Mouse (Mus musculus): Measurements from ENCODE around the gene Pbrm1. TPM values are rescaled to one million over a fixed set of nuclear protein-coding genes. Genes with fewer than 3 reads are reported as not detected.

The Pbrm1 gene
- polyA plus RNA-seq, 1 experiment from 2014 or later: 132 TPM

DNA sequence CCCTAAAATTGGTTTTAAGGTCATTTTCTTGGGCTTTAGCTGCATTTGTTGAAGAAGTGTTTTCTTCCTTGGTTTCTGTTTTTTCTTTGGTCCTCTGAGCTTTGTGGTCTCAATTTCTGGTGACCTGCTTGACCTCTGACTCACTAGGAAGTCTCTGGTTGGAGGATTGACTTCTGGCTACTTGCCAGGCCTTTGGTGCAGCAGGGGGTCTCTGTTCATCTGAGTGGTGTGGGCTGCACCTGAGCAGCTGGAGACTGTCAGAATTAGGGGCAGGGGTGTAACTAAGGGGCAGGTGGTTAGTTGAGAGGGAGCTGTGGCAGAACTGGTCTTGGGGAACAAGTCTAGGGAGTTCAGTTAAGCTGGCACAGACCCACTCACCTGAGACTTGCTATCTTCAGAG lies 62.2 kb downstream of the Pbrm1 start:
- no peak overlapping the region for H3K9ac ChIP-seq
- H3K4me2 ChIP-seq (replicated peaks): no peak overlapping the region
- H3K36me3 ChIP-seq: peaks cover 65% of the 10 kb centered on the region
- H3K4me1 ChIP-seq: no peaks in the 10 kb centered on the region
- H3K27ac ChIP-seq (replicated peaks): no peak overlapping the region
- no peak overlapping the region for H3K4me3 ChIP-seq (replicated peaks)
- no peak for ATAC-seq (ENCODE audit: insufficient number of reproducible peaks, low FRiP score, low TSS enrichment, low read depth)
- H3K9me3 ChIP-seq (replicated peaks): no peaks in the 10 kb centered on the region
- H3K27me3 ChIP-seq: no peaks in the 10 kb centered on the region

GRCm38 (mm10) chr14:31087433-31087832 lies 68.5 kb downstream of the Pbrm1 start:
- Histone ChIP-seq H3K36me3 (peaks cover 76% of the 10 kb centered on the region), H3K27ac (replicated peaks) (no peak overlapping the region), H3K9me3 (replicated peaks) (no peaks in the 10 kb centered on the region), H3K4me3 (replicated peaks) (no peak overlapping the region), H3K27me3 (no peaks in the 10 kb centered on the region), H3K4me1 (no peaks in the 10 kb centered on the region), H3K4me2 (replicated peaks) (no peak overlapping the region), H3K9ac (no peak overlapping the region)
- ATAC-seq (ENCODE audit: insufficient number of reproducible peaks, low FRiP score, low TSS enrichment, low read depth): no peak
- WGBS: 81% methylated on average over 6 of the region's 6 CpGs

DNA sequence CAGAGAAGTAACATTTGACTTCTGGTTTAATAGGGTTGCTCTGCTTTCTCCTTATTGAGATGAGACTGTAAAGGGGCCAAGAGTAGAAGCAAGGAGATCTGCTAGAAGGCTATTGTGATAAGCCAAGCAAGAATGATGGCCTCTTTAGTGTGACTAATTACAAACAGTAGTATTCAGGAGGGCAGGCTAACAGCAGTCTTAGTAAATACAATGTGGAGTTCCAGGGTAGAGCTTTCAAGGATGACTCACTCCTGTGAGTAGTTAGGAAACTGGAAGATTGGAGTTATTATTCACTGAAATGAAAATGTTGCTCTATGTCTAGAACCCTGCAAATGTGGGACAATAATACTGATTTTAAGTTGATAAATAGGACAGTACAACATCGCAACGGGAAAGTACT lies 69.6 kb downstream of the Pbrm1 start:
- Histone ChIP-seq H3K4me2 (replicated peaks) (no peak overlapping the region), H3K4me1 (no peaks in the 10 kb centered on the region), H3K9me3 (replicated peaks) (no peaks in the 10 kb centered on the region), H3K4me3 (replicated peaks) (no peak overlapping the region), H3K27ac (replicated peaks) (no peak overlapping the region), H3K36me3 (peaks cover 76% of the 10 kb centered on the region), H3K9ac (no peak overlapping the region), H3K27me3 (no peaks in the 10 kb centered on the region)
- 96% methylated on average over 2 of the region's 2 CpGs for WGBS
- no peak for ATAC-seq (ENCODE audit: insufficient number of reproducible peaks, low FRiP score, low TSS enrichment, low read depth)

DNA sequence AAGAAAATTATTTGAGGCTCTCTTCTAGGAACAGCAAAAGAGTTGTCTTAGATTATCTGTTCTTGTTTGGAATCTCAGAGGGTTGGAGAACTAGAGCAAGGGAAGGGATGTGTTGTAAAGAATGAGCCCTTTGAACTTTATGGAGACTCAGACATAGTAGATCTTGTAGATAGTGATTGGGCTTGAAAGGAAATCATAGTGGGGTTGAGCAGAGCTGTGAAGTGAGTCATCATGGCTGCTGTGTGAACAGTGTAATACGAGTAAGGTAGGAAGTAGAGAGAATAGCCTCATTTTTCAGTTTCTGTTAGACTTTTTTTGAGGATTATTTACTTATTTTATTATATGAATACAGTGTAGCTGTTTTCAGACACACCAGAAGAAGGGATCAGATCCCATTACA lies 71.0 kb downstream of the Pbrm1 start:
- Histone ChIP-seq H3K27me3 (no peaks in the 10 kb centered on the region), H3K36me3 (peaks cover 83% of the 10 kb centered on the region), H3K27ac (replicated peaks) (no peak overlapping the region), H3K4me2 (replicated peaks) (no peak overlapping the region), H3K4me1 (no peaks in the 10 kb centered on the region), H3K9ac (no peak overlapping the region), H3K4me3 (replicated peaks) (no peak overlapping the region), H3K9me3 (replicated peaks) (no peaks in the 10 kb centered on the region)
- ATAC-seq (ENCODE audit: insufficient number of reproducible peaks, low FRiP score, low TSS enrichment, low read depth): no peak
- 83% methylated on average over 1 of the region's 1 CpGs for WGBS

GRCm38 (mm10) chr14:31105156-31105555 lies 86.2 kb downstream of the Pbrm1 start:
- 61% methylated on average over 2 of the region's 2 CpGs for WGBS
- no peak for ATAC-seq (ENCODE audit: insufficient number of reproducible peaks, low FRiP score, low TSS enrichment, low read depth)
- H3K9me3 ChIP-seq (replicated peaks): no peaks in the 10 kb centered on the region
- H3K4me1 ChIP-seq: no peaks in the 10 kb centered on the region
- no peak overlapping the region for H3K9ac ChIP-seq
- H3K4me2 ChIP-seq (replicated peaks): no peak overlapping the region
- peaks cover 62% of the 10 kb centered on the region for H3K36me3 ChIP-seq
- H3K4me3 ChIP-seq (replicated peaks): no peak overlapping the region
- H3K27ac ChIP-seq (replicated peaks): 0 out of 2 replicates have a peak overlapping the region, but pooled peaks have one; percentile 0
- no peaks in the 10 kb centered on the region for H3K27me3 ChIP-seq

GRCm38 (mm10) chr14:31110613-31111012 lies 91.7 kb downstream of the Pbrm1 start:
- Histone ChIP-seq H3K27me3 (no peaks in the 10 kb centered on the region), H3K27ac (replicated peaks) (no peak overlapping the region), H3K9me3 (replicated peaks) (no peaks in the 10 kb centered on the region), H3K4me2 (replicated peaks) (no peak overlapping the region), H3K4me1 (no peaks in the 10 kb centered on the region), H3K36me3 (peaks cover 80% of the 10 kb centered on the region), H3K9ac (no peak overlapping the region), H3K4me3 (replicated peaks) (no peak overlapping the region)
- WGBS: 82% methylated on average over 3 of the region's 3 CpGs
- ATAC-seq (ENCODE audit: insufficient number of reproducible peaks, low FRiP score, low TSS enrichment, low read depth): no peak

DNA sequence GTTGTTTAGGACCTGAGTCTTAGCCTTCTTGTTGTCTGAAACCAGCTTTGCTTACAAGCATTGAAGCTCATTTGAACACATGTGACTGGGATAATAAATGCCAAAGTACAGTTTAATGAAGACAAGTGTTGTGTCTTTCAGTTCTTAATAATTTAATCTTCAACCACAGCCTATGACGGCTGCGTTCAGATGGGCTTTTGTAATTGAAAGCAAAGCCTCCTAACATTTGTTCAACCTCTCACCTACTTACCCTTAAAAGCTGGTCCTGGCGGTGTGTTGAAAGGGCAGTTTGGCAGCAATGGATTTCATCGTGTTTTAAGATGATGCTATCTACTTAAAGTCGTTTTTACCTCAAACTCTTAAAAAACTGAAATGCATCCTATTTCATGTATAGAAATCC lies 93.2 kb downstream of the Pbrm1 start:
- Histone ChIP-seq H3K9ac (no peak overlapping the region), H3K9me3 (replicated peaks) (no peaks in the 10 kb centered on the region), H3K27ac (replicated peaks) (no peak overlapping the region), H3K4me1 (no peaks in the 10 kb centered on the region), H3K4me3 (replicated peaks) (no peak overlapping the region), H3K36me3 (peaks cover 79% of the 10 kb centered on the region), H3K27me3 (no peaks in the 10 kb centered on the region), H3K4me2 (replicated peaks) (no peak overlapping the region)
- no peak for ATAC-seq (ENCODE audit: insufficient number of reproducible peaks, low FRiP score, low TSS enrichment, low read depth)
- WGBS: 86% methylated on average over 5 of the region's 5 CpGs

- H3K4me2 ChIP-seq (replicated peaks): no peak overlapping the region
- H3K9ac ChIP-seq: no peak overlapping the region
- no peaks in the 10 kb centered on the region for H3K9me3 ChIP-seq (replicated peaks)
- WGBS: 78% methylated on average over 3 of the region's 3 CpGs
- no peaks in the 10 kb centered on the region for H3K4me1 ChIP-seq
- H3K36me3 ChIP-seq: peaks cover 82% of the 10 kb centered on the region
- no peak for ATAC-seq (ENCODE audit: insufficient number of reproducible peaks, low FRiP score, low TSS enrichment, low read depth)
- no peaks in the 10 kb centered on the region for H3K27me3 ChIP-seq
- no peak overlapping the region for H3K4me3 ChIP-seq (replicated peaks)
- no peak overlapping the region for H3K27ac ChIP-seq (replicated peaks)
These were observed 95.1 kb downstream of the Pbrm1 start for GRCm38 (mm10) chr14:31114011-31114410.

- no peak overlapping the region for H3K9ac ChIP-seq
- 55% methylated on average over 2 of the region's 2 CpGs for WGBS
- H3K27me3 ChIP-seq: no peaks in the 10 kb centered on the region
- H3K4me3 ChIP-seq (replicated peaks): no peak overlapping the region
- H3K27ac ChIP-seq (replicated peaks): no peak overlapping the region
- no peak overlapping the region for H3K4me2 ChIP-seq (replicated peaks)
- peaks cover 72% of the 10 kb centered on the region for H3K36me3 ChIP-seq
- H3K9me3 ChIP-seq (replicated peaks): no peaks in the 10 kb centered on the region
- no peaks in the 10 kb centered on the region for H3K4me1 ChIP-seq
- ATAC-seq (ENCODE audit: insufficient number of reproducible peaks, low FRiP score, low TSS enrichment, low read depth): no peak
These were observed 96.6 kb downstream of the Pbrm1 start for GRCm38 (mm10) chr14:31115522-31115921.

GRCm38 (mm10) chr14:31125106-31126075 lies 106.5 kb downstream of the Pbrm1 start:
- Histone ChIP-seq H3K9me3 (replicated peaks) (no peaks in the 10 kb centered on the region), H3K4me2 (replicated peaks) (peak overlapping the region; percentile 29; the same call in 1 of the 2 replicates), H3K4me1 (peaks cover 34% of the 10 kb centered on the region), H3K27me3 (no peaks in the 10 kb centered on the region), H3K4me3 (replicated peaks) (no peak overlapping the region), H3K9ac (no peak overlapping the region), H3K27ac (replicated peaks) (peak overlapping the region; percentile 78), H3K36me3 (peaks cover 13% of the 10 kb centered on the region; the same call in 1 of the 2 replicates)
- WGBS: 38% methylated on average over 9 of the region's 9 CpGs
- no peak for ATAC-seq (ENCODE audit: insufficient number of reproducible peaks, low FRiP score, low TSS enrichment, low read depth)

DNA sequence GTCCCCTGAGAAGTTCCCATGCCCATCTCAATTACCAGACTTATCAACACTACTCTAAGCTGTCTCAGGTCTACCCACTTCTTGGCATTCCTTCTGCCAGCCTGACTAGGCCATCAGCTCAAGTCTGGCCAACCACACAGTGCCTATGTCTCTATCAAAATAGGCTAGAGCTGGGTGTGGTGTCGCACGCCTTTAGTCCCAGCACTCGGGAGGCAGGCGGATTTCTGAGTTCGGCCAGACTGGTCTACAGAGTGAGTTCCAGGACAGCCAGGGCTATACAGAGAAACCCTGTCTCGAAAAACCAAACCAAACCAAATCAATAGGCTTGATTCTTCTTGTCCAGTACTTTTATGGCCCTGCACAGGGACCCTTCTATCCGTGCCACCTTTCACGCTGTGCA lies 107.9 kb downstream of the Pbrm1 start:
- ATAC-seq (ENCODE audit: insufficient number of reproducible peaks, low FRiP score, low TSS enrichment, low read depth): no peak
- H3K27ac ChIP-seq (replicated peaks): no peak overlapping the region
- H3K27me3 ChIP-seq: no peaks in the 10 kb centered on the region
- no peak overlapping the region for H3K4me3 ChIP-seq (replicated peaks)
- WGBS: 95% methylated on average over 8 of the region's 8 CpGs
- H3K9me3 ChIP-seq (replicated peaks): no peaks in the 10 kb centered on the region
- peaks cover 41% of the 10 kb centered on the region for H3K4me1 ChIP-seq
- peaks cover 9% of the 10 kb centered on the region; the same call in 1 of the 2 replicates for H3K36me3 ChIP-seq
- peak overlapping the region; percentile 36; the same call in 1 of the 2 replicates for H3K4me2 ChIP-seq (replicated peaks)
- no peak overlapping the region for H3K9ac ChIP-seq

Data from embryonic facial prominence, embryonic 15.5 days (tissue).